Mouse (Mus musculus) stomach, embryonic 16.5 days (tissue): Measurements from ENCODE around the gene Tgm1. TPM values are rescaled to one million over a fixed set of nuclear protein-coding genes. Genes with fewer than 3 reads are reported as not detected.

Source experiments
- ATAC-seq: fragments of 200-750 bp; cut with Nextera tagmentation; 2 replicates; pipeline ENCODE4 v1.8.0; 2017; ENCODE audit warnings: moderate number of reproducible peaks, moderate TSS enrichment; ENCODE audit not compliant: insufficient read depth, low FRiP score
- H3K27ac ChIP-seq: fragments of 300-500 bp; sonication (generic); 2 replicates; pipeline ENCODE4 v1.5.1; 2014; ENCODE audit warnings: low read length
- H3K27me3 ChIP-seq: fragments of 300-500 bp; sonication (generic); 2 replicates; pipeline ENCODE4 v1.6.1; 2014; ENCODE audit warnings: low read length, control low read depth, mixed read lengths; ENCODE audit not compliant: control insufficient read depth, insufficient read depth
- H3K36me3 ChIP-seq: fragments of 300-500 bp; sonication (generic); 2 replicates; pipeline ENCODE4 v1.6.1; 2014; ENCODE audit warnings: low read length; ENCODE audit not compliant: control insufficient read depth, insufficient read depth
- H3K4me1 ChIP-seq: fragments of 300-500 bp; sonication (generic); 2 replicates; pipeline ENCODE4 v1.6.1; 2014; ENCODE audit warnings: low read length, control low read depth, mixed read lengths; ENCODE audit not compliant: control insufficient read depth, insufficient read depth
- H3K4me2 ChIP-seq: fragments of 300-500 bp; sonication (generic); 2 replicates; pipeline ENCODE4 v1.6.1; 2014; ENCODE audit warnings: low read depth, low read length, mixed read lengths
- H3K4me3 ChIP-seq: fragments of 300-500 bp; sonication (generic); replicated peaks from 2 replicates; pipeline ENCODE4 v1.5.1; 2014; ENCODE audit warnings: mild to moderate bottlenecking, low read length
- H3K9ac ChIP-seq: fragments of 300-500 bp; sonication (generic); 2 replicates; pipeline ENCODE4 v1.6.1; 2014; ENCODE audit warnings: low read length
- H3K9me3 ChIP-seq: fragments of 300-500 bp; sonication (generic); replicated peaks from 2 replicates; pipeline ENCODE4 v1.6.1; 2016; ENCODE audit warnings: low read length, control low read depth; ENCODE audit not compliant: control insufficient read depth
- WGBS: fragments of 180-500 bp; shearing (Covaris S2); extraction: QIAGEN DNeasy Blood & Tissue Kit; methylation state at CpG from one replicate; pipeline ENCODE4 v1.1.7; 2014; 5-methylcytosine and 5-hydroxymethylcytosine counted together
- polyA plus RNA-seq: library from polyadenylated mRNA; unstranded; fragments of >200 nt; fragmentation: Nextera tagmentation; extraction: Ambion mirVana; gene quantifications from 2 replicates; pipeline ENCODE4 v1.2.1, GENCODE M21; 2015

Tgm1 gene
- polyA plus RNA-seq, 1 experiment from 2014 or later: 53.1 TPM

DNA sequence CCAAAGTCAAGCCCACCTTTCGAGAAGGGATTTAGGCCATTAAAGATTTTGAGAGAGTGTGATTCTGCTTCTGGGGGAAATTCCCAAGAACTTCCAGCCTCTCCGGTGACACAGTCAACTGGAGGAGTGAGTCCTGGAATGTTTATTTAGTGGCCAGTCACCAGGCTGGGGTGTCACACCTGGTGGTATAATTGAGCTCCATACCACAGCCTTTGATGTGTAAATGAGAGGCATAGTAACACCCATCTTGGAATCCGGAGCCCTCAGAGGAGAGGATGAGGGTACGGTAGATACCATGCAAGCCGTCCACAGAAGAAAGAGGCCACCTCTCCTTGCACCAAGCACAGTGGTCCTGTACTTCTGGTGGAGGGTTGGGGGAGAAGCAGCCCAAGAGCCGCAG lies 11.0 kb downstream of the Tgm1 start:
- Histone ChIP-seq H3K27ac (no peak overlapping the region), H3K9ac (no peak overlapping the region), H3K4me1 (no peaks in the 10 kb centered on the region), H3K4me2 (no peak overlapping the region), H3K9me3 (no peaks in the 10 kb centered on the region), H3K27me3 (no peaks in the 10 kb centered on the region), H3K4me3 (no peak overlapping the region), H3K36me3 (no peaks in the 10 kb centered on the region)
- WGBS: 46% methylated on average over 6 of the region's 6 CpGs
- no peak for ATAC-seq

DNA sequence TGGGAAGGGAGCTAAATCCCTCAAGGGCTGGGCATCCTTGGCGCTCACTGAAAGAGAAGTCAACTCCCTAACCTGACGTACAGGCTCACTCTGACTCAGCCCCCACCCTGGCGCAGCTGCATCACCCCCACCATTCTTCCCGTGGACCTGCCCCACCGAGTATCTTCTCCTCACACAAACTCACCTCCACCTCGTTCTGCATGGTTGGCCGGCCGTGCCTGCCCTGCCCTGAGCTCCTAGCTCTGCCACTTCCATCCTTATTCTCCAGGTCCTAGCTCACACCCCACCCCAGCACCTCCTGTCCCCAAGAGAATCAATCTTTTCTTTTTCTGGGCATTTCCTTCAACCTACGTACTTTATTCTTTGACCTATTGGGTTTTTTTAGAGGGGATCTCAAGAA lies 12.6 kb downstream of the Tgm1 start:
- Histone ChIP-seq H3K9ac (peak overlapping the region; percentile 14; the same call in 1 of the 2 replicates), H3K27me3 (no peaks in the 10 kb centered on the region), H3K4me2 (no peak overlapping the region), H3K4me3 (no peak overlapping the region), H3K9me3 (no peaks in the 10 kb centered on the region), H3K36me3 (no peaks in the 10 kb centered on the region), H3K4me1 (no peaks in the 10 kb centered on the region), H3K27ac (no peak overlapping the region)
- peak; percentile 31; the same call in 1 of the 2 replicates for ATAC-seq
- WGBS: 57% methylated on average over 9 of the region's 9 CpGs

DNA sequence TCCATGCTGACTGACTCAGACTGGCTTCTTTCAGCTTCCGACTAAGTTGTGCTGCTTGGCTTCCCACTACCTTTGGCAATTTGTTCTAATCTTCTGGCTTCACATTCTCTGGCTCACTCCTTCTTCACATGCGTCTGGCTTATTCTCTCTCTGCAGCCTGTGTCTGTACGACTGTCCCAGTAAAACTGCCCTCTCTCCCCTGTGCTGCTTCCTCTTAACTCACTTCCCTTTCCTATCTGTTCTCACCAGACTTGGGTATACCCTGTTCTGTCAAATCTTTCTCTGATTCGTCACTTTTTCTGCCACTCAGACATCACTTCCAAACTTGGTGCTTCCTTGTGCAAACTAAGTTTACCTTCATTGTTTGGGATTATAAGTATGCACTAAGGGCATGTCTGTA lies 16.5 kb downstream of the Tgm1 start:
- no peaks in the 10 kb centered on the region for H3K27me3 ChIP-seq
- no peak overlapping the region for H3K27ac ChIP-seq
- no peak overlapping the region for H3K4me2 ChIP-seq
- no peaks in the 10 kb centered on the region for H3K36me3 ChIP-seq
- H3K9ac ChIP-seq: no peak overlapping the region
- 79% methylated on average over 4 of the region's 4 CpGs for whole genome bisulfite sequencing
- H3K9me3 ChIP-seq: no peaks in the 10 kb centered on the region
- no peak for ATAC-seq
- no peak overlapping the region for H3K4me3 ChIP-seq
- H3K4me1 ChIP-seq: no peaks in the 10 kb centered on the region

DNA sequence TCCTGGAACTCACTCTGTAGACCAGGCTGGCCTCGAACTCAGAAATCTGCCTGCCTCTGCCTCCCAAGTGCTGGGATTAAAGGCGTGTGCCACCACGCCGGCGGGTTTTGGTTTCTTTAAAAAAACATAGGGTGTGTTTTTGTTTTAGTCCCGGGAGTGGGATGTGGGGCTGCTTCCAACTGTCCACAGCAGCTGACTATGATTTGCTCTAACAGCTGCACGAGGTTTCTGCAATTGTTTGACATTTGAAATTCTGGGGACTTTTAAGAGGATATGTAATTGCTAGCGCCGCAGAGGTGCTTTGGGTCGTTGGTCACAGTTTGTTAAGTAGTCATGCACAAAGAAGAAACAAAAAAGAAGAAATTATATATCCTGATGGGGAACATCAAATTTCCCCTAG lies 24.3 kb downstream of the Tgm1 start:
- ATAC-seq: no peak
- Histone ChIP-seq H3K9ac (no peak overlapping the region), H3K4me3 (no peak overlapping the region), H3K36me3 (no peaks in the 10 kb centered on the region), H3K27ac (no peak overlapping the region), H3K9me3 (no peaks in the 10 kb centered on the region), H3K4me1 (no peaks in the 10 kb centered on the region), H3K27me3 (no peaks in the 10 kb centered on the region), H3K4me2 (no peak overlapping the region)
- 61% methylated on average over 10 of the region's 10 CpGs for WGBS

DNA sequence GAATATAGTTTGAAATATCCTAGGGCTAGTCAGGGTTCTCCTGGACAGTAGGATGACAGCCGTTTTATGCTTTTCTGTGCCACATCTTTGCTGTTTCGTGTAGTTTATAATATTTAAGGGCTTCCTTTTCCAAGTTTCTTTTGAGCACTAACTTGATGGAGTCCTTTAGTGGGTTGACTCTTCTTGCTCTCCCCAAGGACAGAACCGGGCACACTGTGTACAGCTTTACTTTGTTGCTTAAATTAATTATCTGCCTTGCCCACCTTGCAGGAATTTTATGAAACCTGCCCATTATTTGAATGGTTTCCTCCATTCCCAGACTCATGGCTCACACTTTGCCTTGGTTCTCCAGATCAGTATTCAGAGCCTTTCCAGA lies 31.6 kb downstream of the Tgm1 start:
- peak overlapping the region; percentile 80 for H3K4me3 ChIP-seq
- H3K36me3 ChIP-seq: peaks cover 10% of the 10 kb centered on the region
- H3K4me2 ChIP-seq: peak overlapping the region; percentile 76
- peak overlapping the region; percentile 89; the same call in 1 of the 2 replicates for H3K27ac ChIP-seq
- peak overlapping the region; percentile 83 for H3K9ac ChIP-seq
- 10% methylated on average over 3 of the region's 3 CpGs for WGBS
- H3K9me3 ChIP-seq: no peaks in the 10 kb centered on the region
- no peaks in the 10 kb centered on the region for H3K27me3 ChIP-seq
- ATAC-seq: no peak
- peaks cover 8% of the 10 kb centered on the region for H3K4me1 ChIP-seq

DNA sequence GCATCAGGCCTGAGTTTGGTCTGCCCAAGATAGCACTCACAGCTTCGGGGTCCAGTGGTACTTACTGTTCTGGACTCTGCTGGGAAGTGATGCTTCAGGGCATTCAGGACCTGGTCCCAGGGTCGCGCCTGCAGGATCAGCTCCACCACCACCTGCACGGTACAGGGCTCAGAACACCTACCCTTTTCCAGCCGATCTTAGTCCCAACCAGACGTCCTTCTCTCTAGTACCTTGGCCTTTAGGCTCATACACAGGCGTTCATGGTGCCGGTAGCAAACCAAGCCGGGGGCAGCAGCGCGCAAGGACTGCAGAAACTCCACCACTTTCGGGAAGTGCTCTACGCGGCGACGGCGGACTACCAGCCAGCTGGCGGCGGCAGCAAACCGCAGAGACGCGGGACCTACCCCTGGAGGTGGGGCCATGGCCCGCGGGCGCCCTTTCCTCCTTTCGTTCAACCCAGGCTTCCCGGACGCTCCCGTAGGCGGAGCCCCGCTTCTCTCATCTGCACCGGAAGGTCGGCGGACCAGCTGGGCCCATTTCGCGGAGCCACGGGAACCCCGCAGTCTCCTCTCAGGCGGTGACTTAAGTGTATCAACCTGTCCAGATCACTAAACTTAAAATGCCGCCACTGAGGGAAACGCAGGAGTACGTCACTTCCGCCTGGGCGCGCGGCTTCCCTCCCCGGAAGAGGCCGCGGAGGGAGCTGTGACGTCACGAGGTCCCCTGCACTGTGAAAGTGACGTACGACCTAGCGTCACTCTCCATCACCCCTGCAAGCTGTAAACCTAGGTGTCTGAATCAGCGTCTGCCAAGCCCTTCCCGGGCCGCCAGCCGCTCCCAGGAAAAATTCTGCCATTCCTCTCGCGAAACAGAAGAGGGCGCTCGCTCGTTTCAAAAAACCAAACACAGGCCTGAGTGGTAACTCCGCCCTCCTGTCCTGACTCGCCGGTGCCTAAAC lies 32.3 kb downstream of the Tgm1 start, which contains the start of gene Tinf2:
Tinf2 (minus strand) TSS at position 661 of the 958 bp plus-strand sequence.
- H3K9ac ChIP-seq: peak within 1 kb of the TSS; percentile 83
- H3K36me3 ChIP-seq: peaks cover 16% of the 10 kb centered on the region
- peaks cover 8% of the 10 kb centered on the region for H3K4me1 ChIP-seq
- peak within 1 kb of the TSS; percentile 76 for H3K4me2 ChIP-seq
- H3K27me3 ChIP-seq: no peaks in the 10 kb centered on the region
- H3K27ac ChIP-seq: peak within 1 kb of the TSS; percentile 89
- H3K4me3 ChIP-seq: peak within 1 kb of the TSS; percentile 80
- peak; percentile 98 for ATAC-seq
- under 1% methylated on average over 66 of the region's 66 CpGs for WGBS
- no peaks in the 10 kb centered on the region for H3K9me3 ChIP-seq

DNA sequence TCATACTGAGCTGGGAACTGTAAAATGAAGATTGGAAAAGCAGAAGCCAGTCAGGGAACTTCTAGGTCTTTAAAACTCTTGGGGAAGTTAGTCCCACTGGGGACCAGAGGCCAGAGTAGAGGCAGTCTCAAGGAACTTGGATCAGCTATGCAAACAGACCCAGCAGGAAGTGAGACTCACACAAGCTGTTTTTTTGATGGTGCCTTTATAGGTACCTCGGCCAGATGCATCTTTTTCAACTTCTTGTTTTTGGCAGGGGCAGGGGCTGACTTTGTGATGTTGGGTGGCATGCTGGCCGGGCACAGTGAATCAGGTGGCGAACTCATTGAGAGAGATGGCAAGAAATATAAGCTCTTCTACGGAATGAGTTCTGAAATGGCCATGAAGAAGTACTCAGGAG lies 36.1 kb downstream of the Tgm1 start:
- Histone ChIP-seq H3K4me2 (no peak overlapping the region), H3K9me3 (no peaks in the 10 kb centered on the region), H3K27me3 (no peaks in the 10 kb centered on the region), H3K36me3 (peaks cover 21% of the 10 kb centered on the region), H3K4me1 (peaks cover 8% of the 10 kb centered on the region), H3K27ac (no peak overlapping the region), H3K9ac (no peak overlapping the region), H3K4me3 (no peak overlapping the region)
- WGBS: 79% methylated on average over 4 of the region's 4 CpGs
- no peak for ATAC-seq

DNA sequence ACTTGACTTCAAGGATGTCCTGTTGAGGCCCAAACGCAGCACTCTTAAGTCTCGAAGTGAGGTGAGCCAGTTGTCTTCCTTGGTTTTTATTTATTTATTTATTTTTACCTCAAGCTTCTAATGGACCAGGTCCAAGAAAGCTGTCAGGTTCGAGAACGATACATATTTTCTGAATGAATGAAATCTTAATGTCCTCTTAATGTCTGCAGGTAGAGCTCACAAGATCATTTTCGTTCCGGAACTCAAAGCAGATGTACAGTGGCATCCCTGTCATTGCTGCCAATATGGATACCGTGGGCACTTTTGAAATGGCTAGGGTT lies 41.0 kb downstream of the Tgm1 start:
- Histone ChIP-seq H3K36me3 (0 out of 2 replicates have a peak, but pooled peaks cover 12% of the 10 kb centered on the region), H3K4me2 (peak overlapping the region; percentile 66), H3K27ac (peak overlapping the region; percentile 55), H3K9ac (peak overlapping the region; percentile 88), H3K27me3 (no peaks in the 10 kb centered on the region), H3K9me3 (no peaks in the 10 kb centered on the region), H3K4me1 (peaks cover 12% of the 10 kb centered on the region; the same call in 1 of the 2 replicates), H3K4me3 (peak overlapping the region; percentile 86)
- no peak for ATAC-seq
- WGBS: 73% methylated on average over 7 of the region's 7 CpGs
